ENCODE assay signal across 8 mouse cellular contexts in the genomic region with DNA sequence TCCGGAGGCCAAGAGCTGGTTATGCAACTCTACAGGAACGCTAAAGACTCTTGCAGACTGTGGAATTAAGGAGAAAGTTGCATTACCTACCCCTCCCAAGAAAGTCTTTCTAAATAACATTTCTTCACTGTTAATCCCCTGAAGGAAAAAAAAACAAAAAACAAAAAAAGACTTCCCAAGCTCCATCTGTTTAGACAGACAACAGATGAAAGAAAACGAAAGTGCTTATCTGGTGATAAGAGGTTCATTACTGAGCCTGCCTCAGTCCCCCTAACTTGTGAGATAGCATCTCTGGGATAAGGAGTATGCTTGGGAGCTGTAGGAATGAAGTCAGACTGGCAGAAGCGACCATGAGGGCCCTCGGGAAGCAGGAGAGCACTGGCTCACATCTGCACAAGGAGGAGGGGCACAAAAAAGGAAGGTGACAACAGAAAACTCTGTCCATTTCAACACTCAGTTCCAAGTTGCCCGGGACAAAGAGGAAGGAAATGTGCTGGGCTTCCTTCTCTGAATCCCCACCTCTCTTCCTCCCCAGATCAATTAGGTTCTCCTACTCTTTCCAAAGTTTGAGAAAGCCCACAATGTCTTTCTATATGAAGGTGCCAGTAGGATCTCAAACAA. TPM values are rescaled to one million over a fixed set of nuclear protein-coding genes. Genes with fewer than 3 reads are reported as not detected.
DNase-seq lines count a peak whose midpoint lies in the region; ATAC-seq and TF ChIP-seq lines count a peak whose summit lies in the region.

No protein-coding gene starts in this region.

- no peak overlapping the region for H3K4me3 ChIP-seq in kidney, adult 2 months (ENCODE audit: insufficient read depth, low read depth, low read length)
- peak overlapping the region; percentile 24 for H3K4me3 ChIP-seq in embryonic facial prominence, embryonic 13.5 days
- H3K4me3 ChIP-seq in limb, embryonic 10.5 days = peak overlapping the region; percentile 98

- no peaks in the 10 kb centered on the region for H3K27me3 ChIP-seq in kidney, adult 2 months (replicated peaks; ENCODE audit: control insufficient read depth, insufficient read depth, low read length)
- no peaks in the 10 kb centered on the region for H3K27me3 ChIP-seq in embryonic facial prominence, embryonic 13.5 days
- H3K27me3 ChIP-seq in limb, embryonic 10.5 days (ENCODE audit: low read depth, poor library complexity, severe bottlenecking) = no peaks in the 10 kb centered on the region

- peaks cover 1% of the 10 kb centered on the region; the same call in 1 of the 2 replicates for H3K36me3 ChIP-seq in kidney, adult 2 months (ENCODE audit: control insufficient read depth, insufficient read depth, low read length)
- peaks cover 25% of the 10 kb centered on the region for H3K36me3 ChIP-seq in embryonic facial prominence, embryonic 13.5 days
- H3K36me3 ChIP-seq in limb, embryonic 10.5 days = peaks cover 35% of the 10 kb centered on the region

- peak overlapping the region; percentile 84 for H3K4me2 ChIP-seq in embryonic facial prominence, embryonic 13.5 days

- peak overlapping the region; percentile 44 for H3K9ac ChIP-seq in embryonic facial prominence, embryonic 13.5 days

- no peaks in the 10 kb centered on the region for H3K9me3 ChIP-seq in embryonic facial prominence, embryonic 13.5 days
- no peaks in the 10 kb centered on the region for H3K9me3 ChIP-seq in limb, embryonic 10.5 days (replicated peaks)

- TF ChIP-seq CTCF in kidney, adult 2 months (conservative IDR thresholded peaks at IDR 0.05; ENCODE audit: insufficient read depth, insufficient read length, low read depth, low read length) = no peak

- WGBS in kidney, adult 2 months = 37% methylated on average over 6 of the region's 6 CpGs
- WGBS in embryonic facial prominence, embryonic 13.5 days = 16% methylated on average over 6 of the region's 6 CpGs
- WGBS in limb, embryonic 10.5 days = 16% methylated on average over 6 of the region's 6 CpGs

- H3K4me1 ChIP-seq in kidney, adult 2 months (ENCODE audit: control insufficient read depth, insufficient read depth, low read length) = peaks cover 19% of the 10 kb centered on the region; the same call in 1 of the 2 replicates
- peaks cover 30% of the 10 kb centered on the region for H3K4me1 ChIP-seq in embryonic facial prominence, embryonic 13.5 days
- peaks cover 37% of the 10 kb centered on the region for H3K4me1 ChIP-seq in limb, embryonic 10.5 days

- no peak for ATAC-seq in embryonic facial prominence, embryonic 13.5 days (ENCODE audit: insufficient number of reproducible peaks, insufficient read depth, low FRiP score, low TSS enrichment, low read depth)

- peak overlapping the region; percentile 29; the same call in 1 of the 2 replicates for H3K27ac ChIP-seq in kidney, adult 2 months (ENCODE audit: insufficient read depth, low read depth, low read length)
- H3K27ac ChIP-seq in embryonic facial prominence, embryonic 13.5 days = no peak overlapping the region
- no peak overlapping the region for H3K27ac ChIP-seq in limb, embryonic 10.5 days

- DNase-seq in kidney, adult 2 months = peak; percentile 17
- no peak for DNase-seq in kidney, postnatal 25 days
- no peak for DNase-seq in limb, embryonic 10.5 days (ENCODE audit: low spot score)
- DNase-seq in naive thymus-derived CD4-positive, alpha-beta T cell, adult 2 months (ENCODE audit: low read depth) = peak; percentile 57
- DNase-seq in left cerebral cortex, adult 9 months (ENCODE audit: low spot score in 2 of 2) = no peak
- no peak for DNase-seq in layer of hippocampus, adult 18-20 months (ENCODE audit: low spot score in 2 of 2)
- no peak for DNase-seq in frontal cortex, postnatal 14 days (ENCODE audit: low spot score in 2 of 2)

- TF ChIP-seq POLR2A in kidney, adult 2 months (IDR thresholded peaks at IDR 0.05; ENCODE audit: low read depth, low read length) = no peak

RNA-seq across cellular contexts. Expression of a gene that starts 3.0 kb away (rescaled TPM):
- 11.5 and 14.5 TPM in 2 replicates for polyA plus RNA-seq in kidney, adult 2 months (2012; rRNA removed)
- polyA plus RNA-seq in embryonic facial prominence, embryonic 13.5 days (2015; fragmentation: Nextera tagmentation; extraction: Ambion mirVana) = 93.1 and 106 TPM in 2 replicates
- polyA plus RNA-seq in limb, embryonic 10.5 days (2016; fragmentation: Nextera tagmentation; extraction: Ambion mirVana) = 163 and 166 TPM in 2 replicates
- total RNA-seq in layer of hippocampus, adult 18-20 months (2021) = 10 to 100 TPM; 13.2 to 13.7 TPM

Comparison
In these comparisons a context has a peak if more than half of its experiments do, and no peak if none do; other contexts are left out.
1. DNase-seq: peak in kidney, adult 2 months (single experiment) and naive thymus-derived CD4-positive, alpha-beta T cell, adult 2 months (single experiment); none in kidney, postnatal 25 days (0 of 2), limb, embryonic 10.5 days (single experiment), left cerebral cortex, adult 9 months (0 of 2), layer of hippocampus, adult 18-20 months (0 of 2) and frontal cortex, postnatal 14 days (0 of 2).